Mouse (Mus musculus) retina, adult 2 months (tissue): ENCODE measurements at regions not wholly inside any gene's neighbourhood (a gene's known extent, or its start where the extent isn't known, plus 50 kb on each side); places are given as distances from the start of the nearest gene placed in this dataset.

Source experiments
- DNase-seq: peaks from one replicate; pipeline ENCODE4 v3.0.0-alpha.2; 2012; ENCODE audit warnings: low read depth, low spot score

GRCm38 (mm10) chr2:73987441-73988105, 76.4 kb upstream of the Atp5g3 start:
- DNase-seq, result no peak

GRCm38 (mm10) chr2:73985911-73986250, 74.8 kb upstream of the Atp5g3 start:
- DNase-seq, result no peak

- no peak for DNase-seq
These were observed 74.2 kb upstream of the Atp5g3 start for GRCm38 (mm10) chr2:73985238-73985910.

- no peak for DNase-seq
These were observed 72.0 kb upstream of the Atp5g3 start for GRCm38 (mm10) chr2:73983166-73983565.

GRCm38 (mm10) chr2:73978072-73978471, 66.9 kb upstream of the Atp5g3 start:
- DNase-seq, result no peak

- no peak for DNase-seq
These were observed 62.6 kb upstream of the Atp5g3 start for GRCm38 (mm10) chr2:73973774-73974173.

GRCm38 (mm10) chr2:73967618-73968017, 56.5 kb upstream of the Atp5g3 start:
- DNase-seq, result no peak

GRCm38 (mm10) chr2:73965595-73965994, 54.5 kb upstream of the Atp5g3 start:
- DNase-seq, result peak; percentile 8
